Mouse (Mus musculus) lung, postnatal 0 days (tissue): ENCODE measurements around the gene C130050O18Rik. TPM values are rescaled to one million over a fixed set of nuclear protein-coding genes. Genes with fewer than 3 reads are reported as not detected.

Experiments used
- ATAC-seq: fragments of 200-750 bp; cut with Nextera tagmentation; 2 replicates; pipeline ENCODE4 v1.8.0; 2017; ENCODE audit warnings: moderate library complexity
- DNase-seq: peaks from one replicate; pipeline ENCODE4 v3.0.0-alpha.2; 2016; ENCODE audit warnings: low spot score
- H3K27ac ChIP-seq: fragments of 300-500 bp; sonication (generic); 2 replicates; pipeline ENCODE4 v1.5.1; 2014; ENCODE audit warnings: antibody characterized with exemption, mild to moderate bottlenecking, low read length, mixed read lengths
- H3K27me3 ChIP-seq: fragments of 300-500 bp; sonication (generic); replicated peaks from 2 replicates; pipeline ENCODE4 v1.6.1; 2014; ENCODE audit warnings: low read length, mixed read lengths; ENCODE audit not compliant: insufficient read depth
- H3K36me3 ChIP-seq: fragments of 300-500 bp; sonication (generic); 2 replicates; pipeline ENCODE4 v1.6.1; 2014; ENCODE audit warnings: low read length, mixed read lengths; ENCODE audit not compliant: insufficient read depth
- H3K4me1 ChIP-seq: fragments of 300-500 bp; sonication (generic); 2 replicates; pipeline ENCODE4 v1.6.1; 2014; ENCODE audit warnings: antibody characterized with exemption, low read depth, low read length, mixed read lengths; ENCODE audit not compliant: insufficient read depth
- H3K4me2 ChIP-seq: fragments of 300-500 bp; sonication (generic); replicated peaks from 2 replicates; pipeline ENCODE4 v1.6.1; 2014; ENCODE audit warnings: low read depth, mild to moderate bottlenecking, low read length, moderate library complexity, mixed read lengths
- H3K4me3 ChIP-seq: fragments of 300-500 bp; sonication (generic); 2 replicates; pipeline ENCODE4 v1.5.1; 2014; ENCODE audit warnings: low read depth, low read length
- H3K9ac ChIP-seq: fragments of 300-500 bp; sonication (generic); replicated peaks from 2 replicates; pipeline ENCODE4 v1.6.1; 2014; ENCODE audit warnings: low read depth, mild to moderate bottlenecking
- H3K9me3 ChIP-seq: fragments of 300-500 bp; sonication (generic); 2 replicates; pipeline ENCODE4 v1.6.1; 2016; ENCODE audit warnings: low read length, mixed read lengths
- CTCF ChIP-seq: IDR thresholded peaks from 2 replicates; pipeline ENCODE4 v1.5.1; 2016; ENCODE audit warnings: antibody characterized with exemption, mild to moderate bottlenecking
- EP300 ChIP-seq: IDR thresholded peaks from 2 replicates; pipeline ENCODE4 v1.6.1; 2016; ENCODE audit warnings: antibody characterized with exemption, mild to moderate bottlenecking, control low read depth
- WGBS: fragments of 180-500 bp; shearing (Covaris S2); extraction: QIAGEN DNeasy Blood & Tissue Kit; methylation state at CpG from one replicate; pipeline ENCODE4 v1.1.7; 2014; 5-methylcytosine and 5-hydroxymethylcytosine counted together
- microRNA counts: library from miRNA; unstranded; fragments of <30 nt; microRNA quantifications from one replicate; lab custom pipeline; 2015
- microRNA-seq: library from miRNA; unstranded; fragments of <30 nt; microRNA quantifications from one replicate; pipeline ENCODE4, GENCODE M21; 2016
- polyA plus RNA-seq: library from polyadenylated mRNA; unstranded; fragments of >200 nt; fragmentation: Nextera tagmentation; extraction: Ambion mirVana; gene quantifications from 2 replicates; pipeline ENCODE4 v1.2.1, GENCODE M21; 2015

Gene C130050O18Rik
- polyA plus RNA-seq, 1 experiment from 2014 or later: 3.3 TPM

DNA sequence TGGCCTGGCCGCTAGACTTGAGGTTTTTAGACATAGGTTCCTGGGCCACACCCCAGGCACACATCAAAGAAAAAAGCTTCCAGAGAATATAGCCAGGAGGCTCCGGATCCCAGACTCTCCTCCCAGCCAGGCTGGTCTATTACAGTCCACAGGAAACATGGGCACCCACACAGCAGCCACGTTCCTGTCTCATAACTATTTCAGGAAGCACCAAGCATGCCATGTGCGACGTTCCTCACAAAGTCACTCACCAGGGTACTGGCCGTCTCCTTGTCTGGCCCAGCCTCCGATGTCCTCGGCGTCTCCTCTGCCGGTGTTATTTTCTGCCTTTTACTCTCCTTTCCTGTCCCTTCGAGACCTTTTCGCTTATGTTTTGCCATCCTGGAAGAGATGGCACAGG is 50.1 kb downstream of the C130050O18Rik start:
- no peak for ATAC-seq
- H3K9me3 ChIP-seq: no peaks in the 10 kb centered on the region
- H3K4me2 ChIP-seq: no peak overlapping the region
- H3K4me1 ChIP-seq: peaks cover 3% of the 10 kb centered on the region; the same call in 1 of the 2 replicates
- no peak overlapping the region for H3K4me3 ChIP-seq
- H3K9ac ChIP-seq: no peak overlapping the region
- WGBS: 82% methylated on average over 12 of the region's 12 CpGs
- no peak for DNase-seq
- H3K27me3 ChIP-seq: no peaks in the 10 kb centered on the region
- H3K36me3 ChIP-seq: no peaks in the 10 kb centered on the region
- no peak overlapping the region for H3K27ac ChIP-seq
- TF ChIP-seq CTCF (no peak), EP300 (no peak)

DNA sequence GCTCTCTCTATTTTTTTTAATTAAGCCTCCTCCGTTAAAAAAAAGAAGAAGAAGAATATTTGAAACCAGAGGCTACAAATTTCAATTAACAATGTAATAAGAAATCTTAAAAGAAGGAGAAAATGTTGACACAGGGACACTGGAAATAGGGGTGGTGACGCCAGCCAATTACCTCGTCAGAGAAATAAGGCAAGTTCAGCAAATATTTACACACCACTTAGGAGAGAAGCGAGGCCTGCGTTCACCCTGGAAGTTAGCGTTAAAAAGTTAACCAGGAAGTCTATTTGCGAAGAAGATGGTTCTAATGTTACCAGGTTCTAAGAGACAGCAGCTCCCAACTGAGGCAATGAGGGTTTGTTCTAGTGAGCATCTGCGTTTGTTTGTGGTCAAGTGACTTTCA is 52.2 kb downstream of the C130050O18Rik start:
- no peak overlapping the region for H3K9ac ChIP-seq
- WGBS: 53% methylated on average over 8 of the region's 8 CpGs
- no peak overlapping the region for H3K4me2 ChIP-seq
- H3K4me3 ChIP-seq: no peak overlapping the region
- ATAC-seq (peak; percentile 29; the same call in 1 of the 2 replicates), DNase-seq (peak; percentile 78)
- no peaks in the 10 kb centered on the region for H3K27me3 ChIP-seq
- H3K27ac ChIP-seq: peak overlapping the region; percentile 76
- H3K36me3 ChIP-seq: no peaks in the 10 kb centered on the region
- peaks cover 7% of the 10 kb centered on the region; the same call in 1 of the 2 replicates for H3K4me1 ChIP-seq
- no peaks in the 10 kb centered on the region for H3K9me3 ChIP-seq
- TF ChIP-seq EP300 (no peak), CTCF (no peak)

DNA sequence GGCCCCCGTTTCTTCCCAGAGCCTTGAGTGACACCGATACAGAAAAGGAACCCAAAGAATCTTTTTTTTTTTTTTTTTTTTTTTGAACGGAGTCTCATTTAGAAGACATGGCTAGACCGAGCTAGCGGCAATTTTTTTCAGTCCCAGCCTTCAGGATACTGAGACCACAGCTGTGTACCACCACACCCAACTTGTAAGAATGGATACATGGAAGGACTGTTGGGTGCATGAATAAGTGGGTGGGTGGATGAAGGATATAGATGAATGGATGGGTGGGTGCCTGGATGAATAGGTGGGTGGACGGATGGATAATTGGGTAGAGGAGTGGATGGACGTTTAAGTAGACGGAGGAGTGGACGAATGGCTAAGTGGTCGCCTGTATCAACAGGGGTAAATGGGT is 54.9 kb downstream of the C130050O18Rik start:
- Histone ChIP-seq H3K4me3 (peak overlapping the region; percentile 54), H3K36me3 (no peaks in the 10 kb centered on the region), H3K9ac (0 out of 2 replicates have a peak overlapping the region, but pooled peaks have one; percentile 20), H3K4me2 (peak overlapping the region; percentile 77), H3K4me1 (peaks cover 7% of the 10 kb centered on the region; the same call in 1 of the 2 replicates), H3K27ac (no peak overlapping the region), H3K27me3 (no peaks in the 10 kb centered on the region), H3K9me3 (no peaks in the 10 kb centered on the region)
- no peak for ATAC-seq
- 6% methylated on average over 10 of the region's 10 CpGs for WGBS
- TF ChIP-seq CTCF (no peak), EP300 (no peak)
- no peak for DNase-seq

DNA sequence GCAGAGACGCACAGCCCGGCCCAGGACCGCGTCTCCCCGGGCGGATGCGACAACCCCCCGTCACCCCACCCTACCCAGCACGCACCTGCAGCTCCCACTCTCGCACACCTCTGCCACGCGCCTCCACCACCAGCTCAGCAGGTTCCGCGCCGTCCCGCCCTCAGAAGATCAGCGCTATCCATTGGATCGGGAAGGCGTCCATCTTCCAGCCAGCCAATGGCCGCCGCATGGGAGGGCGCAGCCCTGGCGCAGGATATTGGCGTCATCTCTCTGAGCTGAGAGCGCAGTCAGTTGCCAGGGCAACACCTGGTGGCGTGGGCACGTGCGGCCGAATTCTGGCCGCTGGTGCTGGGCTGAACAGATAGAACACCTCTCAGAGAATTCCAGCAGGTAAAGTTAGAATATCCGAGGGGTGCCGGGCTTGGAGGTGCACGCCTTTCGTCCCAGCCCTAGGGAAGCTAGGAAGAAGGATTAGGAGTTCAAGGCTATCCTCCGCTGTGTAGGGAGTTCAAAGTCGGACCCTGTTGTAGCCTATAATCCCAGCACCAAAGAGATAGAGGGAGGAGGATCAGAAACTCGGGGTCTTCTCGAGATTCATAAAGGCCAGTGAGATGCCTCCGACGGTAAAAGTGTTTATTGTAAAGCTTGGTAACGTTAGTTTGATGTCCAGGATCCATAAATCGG is 55.4 kb downstream of the C130050O18Rik start, which contains the start of gene 3110082I17Rik:
Gene 3110082I17Rik, minus strand, starts transcription at position 144 of the 684 bp plus-strand sequence.
- TF ChIP-seq CTCF (no peak), EP300 (no peak)
- H3K36me3 ChIP-seq: no peaks in the 10 kb centered on the region
- H3K4me1 ChIP-seq: peaks cover 7% of the 10 kb centered on the region; the same call in 1 of the 2 replicates
- H3K4me2 ChIP-seq: peak within 1 kb of the TSS; percentile 77
- no peaks in the 10 kb centered on the region for H3K27me3 ChIP-seq
- peak; percentile 98 for ATAC-seq
- peak; percentile 96 for DNase-seq
- no peak within 1 kb of the TSS for H3K27ac ChIP-seq
- H3K4me3 ChIP-seq: peak within 1 kb of the TSS; percentile 54
- H3K9ac ChIP-seq: 0 out of 2 replicates have a peak within 1 kb of the TSS, but pooled peaks have one; percentile 20
- 4% methylated on average over 42 of the region's 42 CpGs for WGBS
- H3K9me3 ChIP-seq: no peaks in the 10 kb centered on the region

DNA sequence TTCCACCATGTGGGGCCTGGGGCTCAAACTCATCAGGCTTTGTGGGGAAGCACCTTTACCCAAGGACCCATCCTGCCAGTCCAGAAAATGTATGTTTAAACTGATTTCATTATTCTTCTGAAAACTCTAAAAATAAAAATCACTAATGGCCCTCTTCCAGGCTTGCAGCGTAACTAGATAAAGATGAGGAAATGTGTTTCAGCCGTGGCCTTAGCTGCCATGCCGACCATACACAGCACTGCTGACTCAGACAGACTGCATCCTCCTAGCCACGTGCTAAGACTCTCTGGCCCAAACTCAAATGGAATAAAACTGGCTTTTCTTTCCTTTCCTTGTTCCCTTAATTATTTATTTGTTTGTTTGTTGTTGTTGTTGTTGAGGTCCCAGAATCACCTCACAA is 59.8 kb downstream of the C130050O18Rik start:
- DNase-seq: peak; percentile 51
- 45% methylated on average over 4 of the region's 4 CpGs for WGBS
- H3K4me2 ChIP-seq: no peak overlapping the region
- TF ChIP-seq EP300 (no peak), CTCF (no peak)
- ATAC-seq: no peak
- no peak overlapping the region for H3K27ac ChIP-seq
- no peak overlapping the region for H3K9ac ChIP-seq
- H3K9me3 ChIP-seq: no peaks in the 10 kb centered on the region
- no peak overlapping the region for H3K4me3 ChIP-seq
- H3K36me3 ChIP-seq: no peaks in the 10 kb centered on the region
- peaks cover 6% of the 10 kb centered on the region; the same call in 1 of the 2 replicates for H3K4me1 ChIP-seq
- H3K27me3 ChIP-seq: no peaks in the 10 kb centered on the region

MicroRNAs within 50 kb of the gene (microRNA counts, 519-probe panel; counts per million panel counts)
- microRNA mmu-miR-339-3p (lab: Ali Mortazavi, UCI) (not detected), microRNA mmu-miR-339-5p (lab: Ali Mortazavi, UCI) (not detected)

Small RNA genes lying within 50 kb of the gene (microRNA-seq; reads per million reads assigned to microRNA genes)
- 446 reads per million, percentile 66 among the genes with 10 or more reads in this experiment for gene Mir339

Other genes with a start within 250 kb of the C130050O18Rik start
- 35.1 and 37.6 TPM in 2 replicates for gene Sun1, start 204.6 kb upstream of the C130050O18Rik start, polyA plus RNA-seq
- 151 and 170 TPM in 2 replicates for gene Get4, start 153.0 kb upstream of the C130050O18Rik start, polyA plus RNA-seq
- 3.6 and 4.1 TPM in 2 replicates for gene Adap1, start 79.7 kb upstream of the C130050O18Rik start, polyA plus RNA-seq
- 60.5 and 61.6 TPM in 2 replicates for gene Cox19, start 53.9 kb upstream of the C130050O18Rik start, polyA plus RNA-seq
- not detected in 2 replicates for gene Cyp2w1, start 52.7 kb upstream of the C130050O18Rik start, polyA plus RNA-seq
- gene Gpr146, start 27.6 kb upstream of the C130050O18Rik start, polyA plus RNA-seq: 22.7 and 28.1 TPM in 2 replicates
- gene Gper1, start 17.9 kb downstream of the C130050O18Rik start, polyA plus RNA-seq: 7.1 and 7.2 TPM in 2 replicates
- gene 3110082I17Rik, start 55.2 kb downstream of the C130050O18Rik start, polyA plus RNA-seq: 16.1 and 17.5 TPM in 2 replicates
- 4.8 and 5.1 TPM in 2 replicates for gene Zfand2a, start 79.3 kb downstream of the C130050O18Rik start, polyA plus RNA-seq
- not detected in 2 replicates for gene Uncx, start 138.2 kb downstream of the C130050O18Rik start, polyA plus RNA-seq